Mouse (Mus musculus): ENCODE measurements around the gene Drd4. TPM values are rescaled to one million over a fixed set of nuclear protein-coding genes. Genes with fewer than 3 reads are reported as not detected.

The Drd4 gene
- polyA plus RNA-seq, 1 experiment from 2014 or later, result 1.8 TPM

DNA sequence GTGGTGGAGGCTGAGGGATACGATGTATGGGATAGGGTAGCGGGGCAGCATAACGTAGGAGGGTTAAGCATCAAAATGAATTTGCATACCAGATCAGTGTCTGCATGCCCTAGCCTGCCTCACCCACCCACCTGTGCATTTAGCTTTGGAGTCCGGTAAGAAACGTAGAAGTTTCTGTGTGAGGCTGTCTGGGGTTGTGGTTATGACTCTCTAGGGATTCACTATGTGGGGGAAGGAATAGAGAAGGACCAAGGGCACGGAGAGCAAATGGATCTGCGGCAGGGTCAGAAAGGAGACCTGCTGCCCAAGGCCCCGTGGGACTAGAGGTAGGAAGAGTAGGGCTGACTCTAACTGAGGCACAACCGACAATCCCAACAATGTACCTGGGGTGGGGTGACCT is 16.4 kb upstream of the Drd4 start:
- WGBS, result 81% methylated on average over 9 of the region's 9 CpGs
- H3K27me3 ChIP-seq (ENCODE audit: insufficient read depth, low read length), result no peaks in the 10 kb centered on the region
- no peak for TF ChIP-seq CTCF (IDR thresholded peaks at IDR 0.05; ENCODE audit: low read depth)
- no peak overlapping the region for H3K4me2 ChIP-seq (ENCODE audit: low read length)
- no peak for ATAC-seq (replicated peaks; ENCODE audit: low FRiP score, low read depth)
- no peak overlapping the region for H3K4me3 ChIP-seq (replicated peaks; ENCODE audit: low read depth, low read length)
- no peaks in the 10 kb centered on the region for H3K36me3 ChIP-seq (ENCODE audit: insufficient read depth, low read length)
- DNase-seq (ENCODE audit: low spot score), result no peak
- H3K9me3 ChIP-seq (replicated peaks; ENCODE audit: low read length), result no peaks in the 10 kb centered on the region
- H3K9ac ChIP-seq (ENCODE audit: low read depth, low read length), result no peak overlapping the region
- peaks cover 15% of the 10 kb centered on the region for H3K4me1 ChIP-seq (replicated peaks; ENCODE audit: insufficient read depth, low read length)
- no peak overlapping the region for H3K27ac ChIP-seq

- no peaks in the 10 kb centered on the region for H3K27me3 ChIP-seq (ENCODE audit: insufficient read depth, low read length)
- 18% methylated on average over 11 of the region's 11 CpGs for WGBS
- no peaks in the 10 kb centered on the region for H3K36me3 ChIP-seq (ENCODE audit: insufficient read depth, low read length)
- H3K4me2 ChIP-seq (ENCODE audit: low read length), result peak within 1 kb of the TSS; percentile 36
- peak; percentile 39 for DNase-seq (ENCODE audit: low spot score)
- no peaks in the 10 kb centered on the region for H3K9me3 ChIP-seq (replicated peaks; ENCODE audit: low read length)
- H3K4me3 ChIP-seq (replicated peaks; ENCODE audit: low read depth, low read length), result no peak within 1 kb of the TSS
- peaks cover 15% of the 10 kb centered on the region for H3K4me1 ChIP-seq (replicated peaks; ENCODE audit: insufficient read depth, low read length)
- no peak for TF ChIP-seq CTCF (IDR thresholded peaks at IDR 0.05; ENCODE audit: low read depth)
- 0 out of 2 replicates have a peak within 1 kb of the TSS, but pooled peaks have one; percentile 13 for H3K9ac ChIP-seq (ENCODE audit: low read depth, low read length)
- no peak; the same call in 1 of the 2 replicates for ATAC-seq (replicated peaks; ENCODE audit: low FRiP score, low read depth)
- H3K27ac ChIP-seq, result peak within 1 kb of the TSS; percentile 60
These were observed 15.3 kb upstream of the Drd4 start, which contains the start of gene Cdhr5 for GRCm38 (mm10) chr7:141276546-141276945. TSS of gene Cdhr5 (minus strand) at chr7:141276786.

DNA sequence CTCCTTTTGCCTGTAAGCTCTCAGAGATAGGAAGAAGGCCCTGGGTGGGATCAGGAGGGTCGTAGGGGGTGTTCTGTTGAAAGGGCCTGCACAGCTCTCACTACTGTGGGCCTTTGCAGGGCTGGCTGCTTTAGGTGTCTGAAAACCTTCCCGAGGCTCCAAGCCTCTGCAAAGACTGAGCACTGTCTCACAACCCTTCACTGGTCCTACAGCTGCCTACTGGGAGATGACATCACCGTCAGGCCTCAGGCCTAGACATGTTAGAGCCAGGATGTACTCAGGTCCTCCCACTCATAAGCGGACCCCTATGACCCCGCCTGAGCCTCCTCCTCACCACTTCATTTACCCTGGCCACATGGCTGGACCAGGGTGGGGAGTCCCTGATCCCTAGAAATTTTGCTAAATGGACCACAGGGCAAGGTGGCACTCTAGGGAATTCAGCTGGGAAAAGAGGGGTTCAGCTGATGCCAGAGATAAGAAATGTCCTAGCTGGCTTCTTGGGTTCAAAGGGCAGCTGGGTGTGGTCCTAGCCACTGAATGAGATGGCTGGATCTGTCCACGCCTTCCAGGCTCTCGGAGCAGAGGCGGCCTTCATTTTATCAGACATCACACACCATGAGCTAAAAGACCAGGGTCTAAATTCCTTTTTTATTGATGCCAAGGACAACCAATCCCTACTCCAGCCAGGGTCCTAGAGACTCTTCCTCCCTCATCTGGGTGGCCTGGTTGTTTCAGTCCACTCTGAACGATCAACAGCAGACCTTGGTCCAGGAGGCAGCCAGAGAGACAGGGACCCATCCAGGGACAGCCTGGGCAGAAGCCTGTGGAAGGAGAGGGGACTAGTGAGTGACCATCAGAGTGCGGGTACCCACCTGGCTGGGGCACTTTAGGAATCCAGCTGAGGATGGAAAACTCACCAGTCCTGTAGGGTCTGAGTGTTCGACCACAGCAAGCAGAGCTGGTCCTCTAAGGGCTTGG is 13.8 kb upstream of the Drd4 start:
- Histone ChIP-seq H3K9ac (ENCODE audit: low read depth, low read length) (peak overlapping the region; percentile 46; the same call in 1 of the 2 replicates), H3K27ac (no peak overlapping the region), H3K9me3 (replicated peaks; ENCODE audit: low read length) (no peaks in the 10 kb centered on the region), H3K4me2 (ENCODE audit: low read length) (peak overlapping the region; percentile 88), H3K4me3 (replicated peaks; ENCODE audit: low read depth, low read length) (no peak overlapping the region), H3K36me3 (ENCODE audit: insufficient read depth, low read length) (no peaks in the 10 kb centered on the region), H3K4me1 (replicated peaks; ENCODE audit: insufficient read depth, low read length) (peaks cover 15% of the 10 kb centered on the region), H3K27me3 (ENCODE audit: insufficient read depth, low read length) (no peaks in the 10 kb centered on the region)
- WGBS, result 76% methylated on average over 11 of the region's 11 CpGs
- DNase-seq (ENCODE audit: low spot score), result no peak
- no peak for TF ChIP-seq CTCF (IDR thresholded peaks at IDR 0.05; ENCODE audit: low read depth)
- no peak for ATAC-seq (replicated peaks; ENCODE audit: low FRiP score, low read depth)

- DNase-seq (ENCODE audit: low spot score) (peak; percentile 71), ATAC-seq (replicated peaks; ENCODE audit: low FRiP score, low read depth) (peak; percentile 60)
- no peaks in the 10 kb centered on the region for H3K27me3 ChIP-seq (ENCODE audit: insufficient read depth, low read length)
- 2% methylated on average over 46 of the region's 46 CpGs for WGBS
- peaks cover 15% of the 10 kb centered on the region for H3K4me1 ChIP-seq (replicated peaks; ENCODE audit: insufficient read depth, low read length)
- H3K9ac ChIP-seq (ENCODE audit: low read depth, low read length), result peak within 1 kb of the TSS; percentile 46; the same call in 1 of the 2 replicates
- peak within 1 kb of the TSS; percentile 39 for H3K4me3 ChIP-seq (replicated peaks; ENCODE audit: low read depth, low read length)
- peak within 1 kb of the TSS; percentile 88 for H3K4me2 ChIP-seq (ENCODE audit: low read length)
- no peak within 1 kb of the TSS for H3K27ac ChIP-seq
- H3K9me3 ChIP-seq (replicated peaks; ENCODE audit: low read length), result no peaks in the 10 kb centered on the region
- no peaks in the 10 kb centered on the region for H3K36me3 ChIP-seq (ENCODE audit: insufficient read depth, low read length)
- TF ChIP-seq CTCF (IDR thresholded peaks at IDR 0.05; ENCODE audit: low read depth), result peak; percentile 66
These were observed 12.8 kb upstream of the Drd4 start, which contains the start of gene Sct for GRCm38 (mm10) chr7:141278766-141279590. TSS of gene Sct (minus strand) at chr7:141279133.

DNA sequence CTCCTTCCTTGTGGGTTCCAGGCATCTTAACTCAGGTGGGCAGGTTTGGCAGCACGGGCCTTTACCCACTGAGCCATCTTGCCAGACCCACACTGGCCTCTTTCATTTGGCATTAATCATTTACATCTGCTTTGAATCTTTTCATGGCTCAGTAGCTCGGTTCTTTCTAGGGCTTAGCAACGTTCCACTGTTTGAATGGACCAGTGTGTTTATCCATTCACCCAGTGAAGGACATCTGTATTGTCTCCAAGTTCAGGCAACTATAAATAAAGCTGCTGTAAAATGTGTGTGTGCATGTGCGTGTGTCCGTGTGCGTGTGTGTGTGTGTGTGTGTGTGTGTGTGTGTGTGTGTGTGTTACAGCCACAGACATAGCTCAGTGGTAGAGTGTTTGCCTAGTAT is 10.4 kb upstream of the Drd4 start:
- no peaks in the 10 kb centered on the region for H3K36me3 ChIP-seq (ENCODE audit: insufficient read depth, low read length)
- H3K4me1 ChIP-seq (replicated peaks; ENCODE audit: insufficient read depth, low read length), result peaks cover 12% of the 10 kb centered on the region
- peak; percentile 64 for ATAC-seq (replicated peaks; ENCODE audit: low FRiP score, low read depth)
- DNase-seq (ENCODE audit: low spot score), result peak; percentile 49
- H3K9ac ChIP-seq (ENCODE audit: low read depth, low read length), result no peak overlapping the region
- no peak overlapping the region for H3K4me3 ChIP-seq (replicated peaks; ENCODE audit: low read depth, low read length)
- peak overlapping the region; percentile 37; the same call in 1 of the 2 replicates for H3K27ac ChIP-seq
- no peaks in the 10 kb centered on the region for H3K9me3 ChIP-seq (replicated peaks; ENCODE audit: low read length)
- WGBS, result 45% methylated on average over 6 of the region's 6 CpGs
- H3K27me3 ChIP-seq (ENCODE audit: insufficient read depth, low read length), result no peaks in the 10 kb centered on the region
- H3K4me2 ChIP-seq (ENCODE audit: low read length), result no peak overlapping the region
- TF ChIP-seq CTCF (IDR thresholded peaks at IDR 0.05; ENCODE audit: low read depth), result no peak

DNA sequence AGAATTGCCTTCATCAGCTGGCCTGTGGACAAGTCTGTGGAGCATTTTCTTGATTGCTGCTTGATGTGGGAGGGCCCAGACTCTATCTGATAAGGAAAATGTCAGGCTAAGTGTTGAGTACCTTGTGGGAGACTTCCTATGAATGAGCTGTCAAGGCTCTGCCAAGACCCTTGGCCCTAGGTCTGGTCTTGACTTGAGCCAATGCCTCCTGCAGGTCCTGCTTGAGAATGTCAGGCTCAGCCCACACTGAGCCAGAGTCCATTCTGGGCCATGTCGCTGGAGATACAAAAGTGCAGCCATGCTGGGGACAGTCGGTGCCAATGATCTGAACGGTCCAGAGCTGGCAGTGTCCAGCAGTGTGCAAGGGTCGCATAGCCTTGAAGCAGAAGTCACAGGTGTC is 9.1 kb upstream of the Drd4 start:
- no peak for DNase-seq (ENCODE audit: low spot score)
- WGBS, result 90% methylated on average over 4 of the region's 4 CpGs
- ATAC-seq (replicated peaks; ENCODE audit: low FRiP score, low read depth), result no peak

More for the DNA sequence above, 9.1 kb upstream of the Drd4 start:
- Histone ChIP-seq H3K9me3 (replicated peaks; ENCODE audit: low read length) (no peaks in the 10 kb centered on the region), H3K9ac (ENCODE audit: low read depth, low read length) (no peak overlapping the region), H3K4me2 (ENCODE audit: low read length) (no peak overlapping the region), H3K36me3 (ENCODE audit: insufficient read depth, low read length) (no peaks in the 10 kb centered on the region), H3K4me1 (replicated peaks; ENCODE audit: insufficient read depth, low read length) (peaks cover under 1% of the 10 kb centered on the region; the same call in 1 of the 2 replicates), H3K27me3 (ENCODE audit: insufficient read depth, low read length) (no peaks in the 10 kb centered on the region), H3K27ac (no peak overlapping the region), H3K4me3 (replicated peaks; ENCODE audit: low read depth, low read length) (no peak overlapping the region)
- no peak for TF ChIP-seq CTCF (IDR thresholded peaks at IDR 0.05; ENCODE audit: low read depth)

Measured in kidney, postnatal 0 days (tissue).